Mouse (Mus musculus) kidney, postnatal 14 days (tissue): ENCODE measurements around the gene Kif20b.

Source experiments
- DNase-seq: peaks from one replicate; pipeline ENCODE4 v3.0.0; 2022; ENCODE audit warnings: mixed read lengths

Kif20b gene

DNA sequence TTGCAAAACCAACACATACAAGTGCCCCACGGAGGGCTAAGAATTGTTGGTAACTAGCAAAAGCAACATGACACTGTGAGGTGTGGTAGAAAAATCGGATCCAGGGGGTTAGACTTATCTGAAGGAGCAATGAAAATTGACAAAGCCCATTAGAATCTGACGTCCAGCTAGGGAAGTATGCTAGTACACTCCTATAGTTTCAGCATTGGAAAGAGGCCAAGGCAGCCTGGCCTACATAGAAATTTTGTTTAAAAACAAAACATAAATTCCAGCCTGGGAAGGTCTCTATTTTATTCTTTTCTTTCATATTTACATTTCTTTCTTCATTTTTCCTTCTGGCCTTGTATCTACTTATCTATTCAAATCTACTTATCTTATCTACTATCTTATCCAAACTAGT lies 1.6 kb upstream of the Kif20b start:
- DNase-seq = no peak

GRCm38 (mm10) chr19:34921253-34921651 lies 909 bp upstream of the Kif20b start:
- DNase-seq = no peak

- no peak for DNase-seq
Measured at GRCm38 (mm10) chr19:34922603-34922963, 422 bp downstream of the Kif20b start.

- DNase-seq = no peak
Measured at GRCm38 (mm10) chr19:34947206-34947605, 25.0 kb downstream of the Kif20b start.

GRCm38 (mm10) chr19:34953842-34954541 lies 31.8 kb downstream of the Kif20b start:
- no peak for DNase-seq

DNA sequence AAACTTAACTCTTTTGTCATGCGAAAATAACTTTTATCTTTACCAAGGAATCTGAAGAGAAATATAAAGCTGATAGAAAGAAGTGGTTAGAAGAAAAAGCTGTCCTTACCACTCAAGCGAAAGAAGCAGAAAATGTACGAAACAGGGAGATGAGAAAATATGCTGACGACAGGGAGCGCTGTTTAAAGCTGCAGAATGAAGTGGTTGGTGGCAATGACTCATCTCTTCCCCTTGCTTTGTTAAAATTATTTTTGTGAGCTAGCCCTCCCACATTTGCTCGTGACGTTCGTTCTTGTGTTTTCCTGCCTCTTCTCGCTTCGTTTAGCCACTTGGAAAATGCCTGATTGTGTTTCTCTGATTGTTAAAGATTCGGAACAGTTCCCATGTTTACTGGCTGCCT lies 37.2 kb downstream of the Kif20b start:
- DNase-seq = no peak

GRCm38 (mm10) chr19:34984742-34985141 lies 62.6 kb downstream of the Kif20b start:
- DNase-seq = no peak

DNA sequence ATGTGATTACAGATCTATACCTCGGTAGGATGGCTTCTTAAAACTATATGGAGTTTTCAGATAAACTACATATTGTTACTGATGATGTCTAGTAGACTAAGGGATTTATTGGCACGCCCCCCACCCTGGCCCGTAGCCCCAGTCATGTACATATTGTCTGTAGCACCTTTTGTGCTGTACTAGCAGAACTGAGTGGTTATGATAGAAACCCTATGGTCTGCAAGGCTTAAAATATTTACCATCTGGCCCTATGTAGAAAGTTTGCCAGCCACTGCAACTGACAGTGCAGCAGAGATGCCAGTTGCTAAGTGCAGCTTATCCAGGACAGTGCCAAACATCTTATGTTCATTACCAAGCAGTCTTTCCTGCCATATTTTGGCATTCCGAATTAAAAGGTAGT lies 68.3 kb downstream of the Kif20b start:
- no peak for DNase-seq

- DNase-seq = peak; percentile 60
Measured at GRCm38 (mm10) chr19:34992969-34993527, 70.9 kb downstream of the Kif20b start.

- no peak for DNase-seq
Measured at GRCm38 (mm10) chr19:35015058-35015457, 92.9 kb downstream of the Kif20b start.

- no peak for DNase-seq
Measured at GRCm38 (mm10) chr19:35017474-35018208, 95.5 kb downstream of the Kif20b start.

DNA sequence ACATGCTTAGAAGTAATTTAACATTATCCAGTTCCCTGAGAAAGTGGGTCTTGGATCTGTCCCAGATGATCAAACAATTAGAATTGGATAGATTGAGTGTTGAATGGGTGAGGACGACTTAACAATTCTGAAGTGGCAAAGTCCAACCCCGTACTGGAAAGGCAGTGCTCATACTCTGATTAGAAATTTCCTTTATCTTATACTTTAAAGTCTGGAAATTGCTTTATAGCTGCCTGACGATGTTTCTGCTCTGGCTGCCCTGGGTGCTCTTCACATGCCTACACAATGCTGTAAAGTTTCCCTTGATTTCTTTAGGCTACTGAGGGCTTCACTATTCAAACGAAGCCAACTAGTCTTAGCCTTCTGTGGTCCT lies 96.0 kb downstream of the Kif20b start:
- DNase-seq = no peak
